Mouse (Mus musculus) MEL-GATA-1-ER (cell line): ENCODE measurements around the gene Hoxa13.

Source experiments
- DNase-seq: peaks from one replicate; pipeline ENCODE4 v3.0.0-alpha.2; 2012; ENCODE audit warnings: low read depth; ENCODE audit errors: extremely low read depth

Hoxa13 gene

GRCm38 (mm10) chr6:52212556-52213118 is 48.0 kb downstream of the Hoxa13 start:
- no peak for DNase-seq

- no peak for DNase-seq
These were observed 48.7 kb downstream of the Hoxa13 start for GRCm38 (mm10) chr6:52211961-52212360.

GRCm38 (mm10) chr6:52211170-52211935 is 49.3 kb downstream of the Hoxa13 start:
- DNase-seq = peak; percentile 43

- DNase-seq = no peak
These were observed 51.0 kb downstream of the Hoxa13 start for GRCm38 (mm10) chr6:52209685-52210046.

GRCm38 (mm10) chr6:52208868-52209684 is 51.6 kb downstream of the Hoxa13 start:
- no peak for DNase-seq

GRCm38 (mm10) chr6:52208072-52208867 is 52.4 kb downstream of the Hoxa13 start, which contains the start of gene Hoxa6:
TSS of gene Hoxa6 (minus strand) at chr6:52208722.
- DNase-seq = no peak
